Mouse (Mus musculus) lung, adult 2 months (tissue): Measurements from ENCODE around the gene Srsf10.

Source experiments
- CTCF ChIP-seq: fragments of 200-500 bp; IDR thresholded peaks from 2 replicates; pipeline ENCODE4 v1.5.1; 2011; ENCODE audit warnings: mild to moderate bottlenecking, low read length, control low read depth; ENCODE audit not compliant: insufficient read depth
- POLR2A ChIP-seq: fragments of 200-500 bp; IDR thresholded peaks from 2 replicates; pipeline ENCODE4 v1.6.1; 2011; ENCODE audit warnings: low read depth, mild to moderate bottlenecking, control low read depth, low read length, borderline replicate concordance; ENCODE audit errors: extremely low read depth

DNA sequence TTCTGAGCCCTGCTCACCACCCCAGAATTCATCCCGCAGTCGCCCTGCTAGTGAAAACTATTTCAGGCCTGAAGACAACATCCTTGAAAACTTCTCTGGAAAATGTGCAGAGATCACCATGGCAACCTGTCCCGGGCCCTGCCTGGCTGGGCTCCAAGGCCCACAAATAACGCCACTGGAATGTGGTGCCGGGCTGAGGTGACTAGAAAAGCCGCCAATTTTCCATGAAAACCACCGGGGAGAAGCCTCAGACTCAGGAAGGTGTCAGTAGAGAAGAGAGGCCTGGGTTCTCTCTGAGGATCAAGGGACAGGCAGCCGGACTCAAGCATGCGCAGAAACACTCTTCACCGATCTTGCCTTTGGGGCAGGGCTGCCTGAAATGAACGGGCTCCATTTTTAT lies 27.1 kb upstream of the Srsf10 start:
- no peak for TF ChIP-seq CTCF
- TF ChIP-seq POLR2A: peak; percentile 46; the same call in 1 of the 2 replicates
